Mouse (Mus musculus): Measurements from ENCODE around the gene Magi1.
"Not testable (repeated sequence)": the region's sequence is repeated elsewhere in the genome, so short reads cannot be mapped to it uniquely, and the experiment has no call there.

The Magi1 gene

DNA sequence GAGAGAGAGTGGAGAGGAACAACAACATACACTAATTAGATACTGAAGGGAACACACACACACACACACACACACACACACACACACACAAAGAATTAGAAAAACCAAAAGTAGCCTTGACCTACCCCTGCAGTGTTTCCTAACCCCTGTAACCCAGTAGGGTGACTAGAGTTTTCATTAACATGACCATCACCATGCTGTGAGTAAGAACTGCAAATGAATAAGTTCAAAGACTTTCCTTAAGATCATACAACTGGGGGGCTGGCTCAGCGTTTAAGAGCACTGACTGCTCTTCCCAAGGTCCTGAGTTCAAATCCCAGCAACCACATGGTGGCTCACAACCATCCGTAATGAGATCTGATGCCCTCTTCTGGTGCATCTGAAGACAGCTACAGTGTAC, 280.1 kb downstream of the Magi1 start:
- DNase-seq (ENCODE audit: low read depth in 2 of 2, low spot score in 2 of 2): not testable (repeated sequence)

DNA sequence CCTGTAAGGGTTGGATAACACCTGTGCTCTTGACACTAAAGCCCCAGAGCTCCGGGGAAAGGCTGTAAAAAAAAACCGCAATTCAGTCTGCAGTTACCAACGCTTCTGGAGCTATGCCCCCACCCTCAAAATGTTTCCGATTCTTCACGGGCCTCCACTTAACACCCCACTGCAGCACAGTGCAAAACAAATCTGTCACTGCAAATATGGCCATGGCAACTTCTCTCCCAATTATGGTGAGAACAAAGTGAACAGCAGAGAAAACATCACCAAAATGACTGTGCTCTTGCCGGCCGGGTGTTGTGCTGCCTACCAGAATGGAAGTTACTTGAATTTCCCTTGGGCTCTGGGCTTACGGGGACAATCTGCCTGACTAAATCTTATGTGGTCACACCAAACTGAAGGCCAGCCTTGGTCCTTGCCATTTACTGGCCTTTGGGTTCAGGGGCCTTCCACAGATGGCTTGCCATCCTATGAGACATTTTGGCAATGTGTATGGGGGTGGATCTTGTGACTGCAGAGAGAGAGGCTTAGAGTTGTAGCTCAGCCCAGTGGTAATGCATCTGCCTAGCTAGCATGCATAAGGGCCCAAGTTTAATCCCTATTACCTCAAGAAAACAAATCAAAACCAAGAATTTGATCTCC, 286.8 kb downstream of the Magi1 start:
- no peak for DNase-seq (ENCODE audit: low read depth in 2 of 2, low spot score in 2 of 2)

DNA sequence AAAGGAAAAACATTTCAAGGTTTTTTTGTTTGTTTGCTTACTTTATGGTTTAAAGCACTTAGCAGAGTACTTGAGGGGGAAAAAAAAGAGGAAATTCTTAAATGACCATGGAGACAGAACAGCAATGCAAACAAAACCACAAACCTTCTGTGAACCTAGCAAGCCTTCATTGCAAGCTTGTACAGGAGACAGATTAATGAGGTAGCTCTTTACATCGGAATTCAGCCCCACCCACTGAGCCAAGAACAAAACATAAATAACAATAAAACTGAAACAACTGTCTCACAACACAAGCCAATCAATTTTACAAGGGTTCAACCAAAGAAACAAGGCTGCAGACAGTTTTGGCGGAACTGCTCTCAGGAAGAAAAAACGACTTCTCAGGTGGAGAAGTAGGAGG, 296.2 kb downstream of the Magi1 start:
- DNase-seq (ENCODE audit: low read depth in 2 of 2, low spot score in 2 of 2): no peak

- DNase-seq (ENCODE audit: low read depth in 2 of 2, low spot score in 2 of 2): no peak
Observed at GRCm38 (mm10) chr6:93985111-93985510, 298.6 kb downstream of the Magi1 start.

DNA sequence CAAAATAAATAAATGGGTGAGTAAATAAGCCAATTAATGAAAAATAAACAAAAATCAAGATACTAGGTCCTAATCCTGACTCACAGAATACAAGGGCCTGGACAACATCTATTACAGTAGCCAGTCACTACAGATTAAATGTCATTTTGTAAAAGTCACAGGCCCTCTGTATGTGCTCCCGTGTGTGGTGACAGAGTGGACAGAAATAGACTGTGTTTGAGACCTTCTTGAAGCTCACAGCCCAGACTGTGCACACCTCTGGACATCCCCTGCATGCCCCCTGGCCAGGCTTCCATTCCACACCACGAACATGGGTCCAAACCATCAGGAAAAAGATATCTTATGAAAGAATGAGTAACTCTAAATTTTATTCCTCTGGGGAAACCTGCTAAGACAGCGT, 300.2 kb downstream of the Magi1 start:
- no peak for DNase-seq (ENCODE audit: low read depth in 2 of 2, low spot score in 2 of 2)

- no peak for DNase-seq (ENCODE audit: low read depth in 2 of 2, low spot score in 2 of 2)
Observed at GRCm38 (mm10) chr6:93981211-93981610, 302.5 kb downstream of the Magi1 start.

GRCm38 (mm10) chr6:93979241-93979640, 304.5 kb downstream of the Magi1 start:
- DNase-seq (ENCODE audit: low read depth in 2 of 2, low spot score in 2 of 2): no peak

DNA sequence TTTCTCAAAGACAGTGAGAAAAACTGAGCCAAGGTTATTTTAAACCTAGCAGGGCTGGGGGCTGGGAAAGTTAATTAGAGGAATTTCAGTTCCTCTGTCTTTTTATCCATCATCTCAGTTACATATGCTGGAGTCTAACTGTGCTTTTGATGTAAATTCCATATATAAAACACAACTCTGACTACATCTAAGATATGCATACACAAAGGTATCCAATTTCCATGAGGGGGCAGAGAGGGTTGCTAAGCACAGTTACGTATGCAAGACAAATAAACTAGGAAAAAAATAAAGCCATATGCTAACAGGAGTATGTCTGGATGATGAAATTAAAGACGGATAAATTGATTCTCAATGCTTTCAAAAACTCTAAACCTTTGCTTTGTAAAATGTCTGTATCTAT, 315.0 kb downstream of the Magi1 start:
- DNase-seq (ENCODE audit: low read depth in 2 of 2, low spot score in 2 of 2): no peak

DNA sequence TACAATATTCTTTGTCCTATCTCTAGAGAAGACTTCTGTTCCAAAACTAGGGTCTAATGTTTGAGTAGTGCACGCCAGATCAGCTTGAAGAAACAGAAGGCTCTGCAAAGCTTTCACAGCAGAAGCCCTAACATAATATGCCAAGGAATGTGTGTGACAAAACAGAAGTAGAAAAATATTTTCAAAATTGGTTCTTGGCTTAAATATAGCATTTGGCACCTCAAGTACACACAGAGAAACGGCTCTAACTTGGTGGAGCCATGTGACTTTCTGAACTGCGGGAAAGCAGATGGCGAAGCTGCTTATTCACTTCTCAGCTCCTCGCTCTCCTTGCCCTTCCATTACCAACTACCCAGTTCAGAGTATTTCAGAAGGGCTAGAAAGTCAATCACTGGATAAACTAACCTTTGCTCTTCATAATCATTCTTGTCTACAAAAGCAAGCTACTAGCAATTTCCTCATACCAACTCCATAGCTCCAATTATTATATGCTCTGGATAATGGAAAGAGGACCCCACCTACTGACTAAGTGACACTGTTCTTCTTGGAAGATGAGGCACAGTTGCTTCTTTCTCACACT, 320.9 kb downstream of the Magi1 start:
- no peak for DNase-seq (ENCODE audit: low read depth in 2 of 2, low spot score in 2 of 2)

- no peak for DNase-seq (ENCODE audit: low read depth in 2 of 2, low spot score in 2 of 2)
Observed at GRCm38 (mm10) chr6:93961782-93962181, 321.9 kb downstream of the Magi1 start.

- DNase-seq (ENCODE audit: low read depth in 2 of 2, low spot score in 2 of 2): no peak
Observed at GRCm38 (mm10) chr6:93957172-93957571, 326.5 kb downstream of the Magi1 start.

DNA sequence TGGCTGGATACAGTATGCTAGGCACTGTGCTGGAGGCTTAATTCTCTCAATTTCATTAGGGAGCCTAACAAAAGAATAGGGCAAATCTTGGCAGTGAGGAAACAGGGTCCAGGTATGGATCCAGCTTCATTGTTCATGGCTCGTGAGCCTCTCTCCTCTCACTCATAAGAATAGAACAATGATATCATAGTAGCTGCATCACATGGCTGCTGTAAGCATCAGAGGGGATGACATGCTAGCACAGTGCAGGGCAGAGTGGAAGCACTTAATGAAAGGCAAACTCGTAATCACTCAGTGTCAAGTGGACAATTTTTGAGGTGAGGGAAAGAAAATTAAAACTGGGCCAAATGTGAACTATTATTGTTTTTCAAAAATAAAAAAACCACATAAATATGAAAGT, 337.1 kb downstream of the Magi1 start:
- DNase-seq (ENCODE audit: low read depth in 2 of 2, low spot score in 2 of 2): no peak

- no peak for DNase-seq (ENCODE audit: low read depth in 2 of 2, low spot score in 2 of 2)
Observed at GRCm38 (mm10) chr6:93936359-93936758, 347.4 kb downstream of the Magi1 start.

GRCm38 (mm10) chr6:93935793-93936192, 347.9 kb downstream of the Magi1 start:
- no peak for DNase-seq (ENCODE audit: low read depth in 2 of 2, low spot score in 2 of 2)

DNA sequence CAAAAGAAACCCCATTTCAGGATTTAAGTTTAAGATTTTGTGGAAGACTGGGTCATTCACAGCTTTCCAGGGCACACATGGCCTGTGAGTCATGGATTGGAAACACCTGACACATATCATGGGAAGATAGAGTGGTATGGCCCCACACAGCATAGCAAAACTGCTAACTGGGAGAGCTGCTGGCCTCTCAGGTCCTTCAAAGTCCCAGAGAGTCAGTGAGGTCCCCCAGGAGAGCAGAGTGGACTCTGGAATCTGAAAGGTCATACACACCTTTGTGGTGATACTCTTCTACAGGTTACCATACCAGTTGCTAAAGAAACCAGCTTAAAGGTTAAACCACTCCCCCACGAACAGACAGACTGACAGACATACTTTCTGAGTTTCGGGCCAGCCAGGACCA, 349.0 kb downstream of the Magi1 start:
- no peak for DNase-seq (ENCODE audit: low read depth in 2 of 2, low spot score in 2 of 2)

DNA sequence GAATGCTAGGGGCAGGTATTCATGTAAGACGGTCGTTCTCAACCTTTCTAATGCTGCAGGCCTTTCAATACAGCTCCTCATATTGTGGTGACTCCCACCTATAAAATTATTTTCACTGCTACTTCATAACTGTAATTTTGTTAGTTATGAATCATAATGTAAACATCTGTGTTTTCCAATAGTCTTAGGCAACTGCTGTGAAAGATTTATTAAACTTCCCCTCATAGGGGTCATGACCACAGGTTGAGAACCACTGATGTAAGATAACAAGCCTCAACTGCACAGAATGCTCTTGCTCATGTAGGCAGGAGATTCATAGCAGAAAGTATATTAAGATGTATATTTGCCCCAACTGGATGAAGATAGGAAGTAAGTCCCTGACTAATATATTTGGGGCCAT, 359.1 kb downstream of the Magi1 start:
- DNase-seq (ENCODE audit: low read depth in 2 of 2, low spot score in 2 of 2): no peak

DNA sequence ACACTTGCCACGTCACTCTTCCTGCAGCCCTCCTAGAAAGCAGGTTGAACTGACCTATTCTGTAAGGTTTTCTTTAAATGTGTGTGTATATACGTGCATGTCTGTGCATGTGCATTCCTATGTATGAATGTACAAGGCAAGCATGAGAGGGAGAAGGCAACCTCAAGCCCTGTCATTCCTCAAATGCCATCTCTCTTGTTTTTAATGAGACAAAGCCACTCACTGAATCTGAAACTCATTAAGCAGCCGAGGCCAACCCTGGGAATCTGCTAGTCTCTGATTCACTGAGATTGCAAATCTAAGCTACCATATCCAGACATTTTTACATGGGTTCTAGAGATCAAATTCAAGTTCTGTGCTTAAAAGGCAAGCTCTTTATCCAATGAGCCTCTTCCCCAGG, 359.7 kb downstream of the Magi1 start:
- DNase-seq (ENCODE audit: low read depth in 2 of 2, low spot score in 2 of 2): no peak

DNA sequence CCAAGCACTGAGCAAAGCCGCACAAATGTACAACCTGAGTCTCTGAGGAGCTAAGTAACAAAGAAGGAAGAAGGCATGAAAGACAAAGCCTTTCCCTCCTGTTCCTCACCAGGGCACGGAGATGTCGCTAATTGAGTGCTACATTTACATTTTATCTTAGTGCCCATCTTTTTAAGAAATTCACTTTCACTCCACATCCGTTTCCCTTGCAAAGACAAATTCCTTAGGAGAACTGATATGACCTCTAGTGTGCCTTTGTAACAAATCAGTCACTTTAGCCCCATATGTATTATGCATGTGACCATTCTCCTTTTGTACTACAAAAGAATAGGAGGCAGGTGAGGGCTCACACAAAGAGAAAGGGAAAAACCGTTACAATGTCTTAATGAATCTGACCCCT, 360.4 kb downstream of the Magi1 start:
- DNase-seq (ENCODE audit: low read depth in 2 of 2, low spot score in 2 of 2): no peak

DNA sequence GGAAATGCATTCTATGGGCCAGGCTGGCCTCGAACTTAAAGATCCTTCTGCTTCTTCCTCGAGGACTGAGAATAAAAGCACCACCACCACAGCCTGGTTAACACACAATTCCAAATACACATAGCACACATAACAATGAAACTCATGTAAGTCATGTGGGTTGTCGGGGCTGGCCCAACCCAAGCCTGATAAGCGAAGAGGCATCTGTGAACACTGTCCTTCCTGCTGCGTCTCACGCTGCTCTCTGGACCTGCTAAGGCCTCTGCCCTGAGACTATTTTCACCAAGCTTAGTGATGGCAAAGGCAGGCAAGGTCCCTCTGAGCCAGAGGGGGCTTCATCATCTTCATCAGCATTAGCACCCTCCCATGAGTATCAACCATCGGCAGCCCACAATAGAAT, 360.8 kb downstream of the Magi1 start:
- no peak for DNase-seq (ENCODE audit: low read depth in 2 of 2, low spot score in 2 of 2)

DNA sequence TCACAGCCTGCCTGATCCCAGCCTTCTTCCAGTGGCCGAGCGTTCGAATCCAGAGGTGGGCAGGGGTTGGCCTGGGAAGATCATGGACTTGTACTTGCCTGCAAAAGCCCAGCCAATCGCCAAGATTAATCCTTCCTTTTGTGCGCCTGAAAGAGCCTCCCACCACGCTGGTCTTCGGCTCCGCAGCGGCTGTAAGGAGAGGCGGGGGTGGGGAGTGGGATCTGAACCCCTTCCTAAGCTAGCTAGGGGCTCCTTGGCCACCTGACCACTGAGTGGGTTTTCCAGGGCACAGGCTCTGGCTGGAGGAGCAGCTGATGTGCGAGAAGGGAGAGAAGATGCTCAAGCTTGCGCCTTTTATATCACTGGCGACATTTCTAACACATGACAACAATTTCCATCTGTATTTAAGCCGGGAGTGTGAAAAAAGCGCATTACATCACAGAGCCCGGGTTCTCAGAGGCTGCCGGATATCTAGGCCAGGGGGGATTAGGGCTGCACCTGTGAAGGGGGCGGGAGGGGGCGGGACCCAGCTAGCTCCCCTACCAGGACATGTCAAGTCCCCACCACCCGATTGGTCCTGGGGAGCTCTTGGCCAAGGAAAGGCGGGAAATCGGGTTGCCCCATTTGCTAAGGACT, 370.4 kb downstream of the Magi1 start:
- DNase-seq (ENCODE audit: low read depth in 2 of 2, low spot score in 2 of 2): no peak

DNA sequence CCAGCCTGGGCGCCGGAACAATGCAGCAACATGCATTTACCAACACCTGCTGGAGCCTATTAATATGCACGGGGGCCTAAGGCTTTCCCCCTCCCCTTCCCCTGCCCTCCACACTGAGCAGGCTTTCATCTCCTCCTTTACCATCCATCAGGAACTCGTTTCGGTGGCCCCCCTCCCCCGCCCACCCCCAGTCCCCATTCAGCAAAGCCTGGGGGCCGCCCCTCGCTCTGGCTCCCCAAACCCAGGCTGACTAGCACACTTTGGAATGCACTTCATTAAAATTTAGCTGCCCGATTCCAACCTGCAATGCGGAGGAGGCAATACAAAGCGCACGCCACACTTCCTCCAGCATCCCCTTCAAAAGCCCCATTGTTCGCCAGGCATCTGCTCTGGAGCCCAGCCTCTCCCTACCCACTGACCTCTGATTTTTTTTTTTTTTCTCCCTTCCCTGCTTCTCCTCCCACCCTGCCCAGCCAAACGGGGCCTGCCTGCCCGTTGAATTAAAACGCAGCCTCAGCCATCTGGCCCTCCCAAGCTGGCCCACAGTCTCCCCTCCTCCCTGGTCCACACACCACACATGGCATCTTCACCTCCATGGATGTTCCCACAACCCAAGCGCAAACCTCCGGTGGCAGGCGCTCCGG, 371.0 kb downstream of the Magi1 start:
- no peak for DNase-seq (ENCODE audit: low read depth in 2 of 2, low spot score in 2 of 2)

DNA sequence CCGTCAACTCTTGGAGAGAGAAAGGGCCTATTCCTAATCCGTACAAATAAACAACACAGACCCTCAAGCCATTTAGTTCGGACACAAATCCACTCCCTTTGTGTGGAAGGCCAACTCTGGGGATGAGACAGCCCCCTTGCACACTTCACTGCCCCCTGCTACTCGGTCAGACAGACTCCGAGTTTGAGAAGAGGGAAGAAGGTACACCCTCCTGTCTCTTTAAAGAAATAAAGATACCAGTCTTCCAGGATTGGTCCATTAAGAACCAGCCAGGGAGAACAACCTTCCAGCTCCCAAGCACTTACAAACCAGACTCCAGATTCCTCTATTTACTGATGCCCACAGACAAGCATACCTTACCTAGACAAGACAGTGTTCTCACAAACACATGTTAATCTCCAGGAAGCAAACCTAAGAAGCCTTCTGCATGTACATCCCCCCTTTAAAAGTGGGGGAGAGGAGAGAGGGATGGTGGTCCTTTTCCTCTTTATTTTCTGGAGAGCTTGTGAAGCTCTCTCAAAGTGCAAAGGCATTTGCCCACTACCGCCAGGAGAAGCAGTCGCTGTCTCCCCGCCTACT, 371.6 kb downstream of the Magi1 start:
- no peak for DNase-seq (ENCODE audit: low read depth in 2 of 2, low spot score in 2 of 2)

Data from CD8-positive naive resting alpha-beta T cell, adult 2 months (primary cell).